Mouse (Mus musculus): Measurements from ENCODE around the gene Olfr310.

Gene Olfr310

DNA sequence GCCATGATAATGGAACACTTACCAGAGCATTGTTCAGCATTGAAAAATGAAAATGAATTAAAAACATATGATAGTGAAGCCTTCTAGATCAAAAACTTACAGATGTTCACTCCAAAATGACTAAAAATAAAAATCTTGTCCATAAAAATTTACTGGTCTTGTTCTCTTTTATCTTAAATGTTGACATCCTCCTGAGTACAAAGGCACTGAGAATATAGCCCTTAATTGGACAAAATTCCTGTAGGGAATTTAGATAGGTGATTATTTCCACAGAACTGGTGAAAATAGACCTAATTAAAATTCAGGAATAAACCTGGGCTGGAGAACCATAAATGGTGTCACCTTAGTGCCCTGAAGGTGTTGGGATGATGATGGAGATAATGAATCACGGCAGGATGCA is at the start of gene Olfr310:
Gene Olfr310, minus strand, starts transcription at position 101 of the 400 bp plus-strand sequence.
- no peak for DNase-seq

DNA sequence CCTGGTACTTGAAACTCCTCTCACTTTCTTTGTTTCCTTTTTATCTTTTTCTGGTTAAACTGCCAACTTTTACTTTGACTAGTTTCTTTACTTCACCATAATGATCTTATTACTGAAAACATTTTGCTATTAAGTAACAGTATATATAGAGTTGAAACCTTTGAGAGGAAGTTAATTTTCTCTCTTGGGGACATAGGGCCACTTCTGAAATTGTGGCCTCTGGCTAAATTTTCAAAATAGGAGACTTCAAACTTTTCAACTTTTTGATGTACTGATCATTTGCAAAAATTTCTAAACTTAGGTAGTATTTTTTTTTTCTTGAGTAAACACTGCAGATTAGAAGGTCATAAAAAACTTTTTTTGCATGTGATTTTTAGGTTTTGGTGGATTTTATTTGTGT is 48.6 kb upstream of the Olfr310 start, which contains the start of gene Olfr308:
Gene Olfr308, minus strand, starts transcription at position 101 of the 400 bp plus-strand sequence.
- DNase-seq, result no peak

DNA sequence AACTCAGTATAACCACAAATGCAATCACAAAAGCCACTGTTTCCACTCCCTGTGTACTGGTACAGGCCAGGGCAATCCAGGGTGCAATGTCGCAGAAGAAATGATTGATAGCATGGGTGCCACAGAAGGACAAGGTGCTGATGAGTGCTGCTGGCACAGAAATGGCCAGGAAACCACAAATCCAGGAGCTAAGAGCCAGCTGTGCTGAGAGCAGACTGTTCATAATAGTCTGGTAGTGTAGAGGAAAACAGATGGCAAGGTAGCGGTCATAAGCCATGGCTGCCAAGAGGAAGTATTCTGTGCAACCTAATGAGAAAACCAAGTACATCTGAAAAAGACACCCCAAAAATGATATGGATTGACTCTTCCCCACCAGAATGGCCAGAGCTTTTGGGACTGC is 44.4 kb upstream of the Olfr310 start:
- DNase-seq, result no peak

DNA sequence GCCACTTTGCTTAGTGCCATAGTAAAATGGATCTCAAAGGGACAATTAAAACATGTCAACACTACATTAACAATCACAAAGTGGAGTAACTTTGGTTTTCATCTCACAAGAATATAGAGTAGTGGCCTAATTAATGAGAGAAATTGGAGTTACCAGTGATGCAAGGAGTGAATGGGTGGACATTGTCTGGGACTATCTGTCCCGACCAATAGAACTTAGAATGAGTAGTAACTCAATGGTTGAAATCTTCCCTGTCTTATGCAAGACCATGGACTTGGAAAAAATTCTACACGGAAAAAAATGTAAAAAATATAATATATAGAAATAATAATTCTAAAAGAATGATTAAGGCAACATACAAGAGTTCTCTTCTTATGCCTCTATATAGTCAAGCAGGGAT is 36.6 kb upstream of the Olfr310 start, which contains the start of gene Olfr309:
Gene Olfr309, minus strand, starts transcription at position 101 of the 400 bp plus-strand sequence.
- no peak for DNase-seq

DNA sequence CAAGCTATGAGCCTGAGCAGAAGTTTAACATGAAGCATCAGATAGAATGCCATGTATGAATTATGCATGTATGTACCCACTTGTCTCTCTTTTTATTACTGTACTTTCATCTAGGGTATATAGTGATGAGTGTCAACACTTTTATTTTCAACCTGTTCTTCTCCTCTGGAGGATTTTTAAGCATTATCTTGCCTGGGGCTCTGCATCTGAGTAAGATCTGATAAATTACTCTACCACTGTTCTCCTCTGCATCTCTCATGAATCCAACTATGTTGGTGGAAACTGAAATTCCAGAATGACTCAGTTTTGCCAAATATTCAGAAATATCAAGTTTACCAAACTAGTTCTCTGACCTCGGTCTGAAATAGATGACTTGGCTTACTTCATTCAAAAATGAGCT is 30.8 kb downstream of the Olfr310 start, which contains the start of gene Vmn2r76:
Gene Vmn2r76, minus strand, starts transcription at position 101 of the 400 bp plus-strand sequence.
- DNase-seq, result no peak
